Mouse (Mus musculus) midbrain, embryonic 15.5 days (tissue): ENCODE results near the gene Dcaf1. TPM values are rescaled to one million over a fixed set of nuclear protein-coding genes. Genes with fewer than 3 reads are reported as not detected.

ENCODE experiments used
- polyA plus RNA-seq: library from polyadenylated mRNA; unstranded; fragments of >200 nt; fragmentation: Nextera tagmentation; extraction: Ambion mirVana; gene quantifications from 2 replicates; pipeline ENCODE4 v1.2.1, GENCODE M21; 2015

Gene Dcaf1
- polyA plus RNA-seq, 1 experiment from 2014 or later, result 20.9 TPM

Other genes with a start within 250 kb of the Dcaf1 start
- not detected in 2 replicates for gene Iqcf6, start 195.3 kb upstream of the Dcaf1 start, polyA plus RNA-seq
- gene Grm2, start 165.8 kb upstream of the Dcaf1 start, polyA plus RNA-seq, result 17.8 and 19.3 TPM in 2 replicates
- 63.2 and 67.7 TPM in 2 replicates for gene Tex264, start 135.9 kb upstream of the Dcaf1 start, polyA plus RNA-seq
- 8.1 and 9.0 TPM in 2 replicates for gene Rad54l2, start 32.7 kb upstream of the Dcaf1 start, polyA plus RNA-seq
- gene Rbm15b, start 65.6 kb downstream of the Dcaf1 start, polyA plus RNA-seq, result 17.1 and 21.8 TPM in 2 replicates
- 168 TPM in 2 replicates for gene Manf, start 70.1 kb downstream of the Dcaf1 start, polyA plus RNA-seq